In the genomic region with DNA sequence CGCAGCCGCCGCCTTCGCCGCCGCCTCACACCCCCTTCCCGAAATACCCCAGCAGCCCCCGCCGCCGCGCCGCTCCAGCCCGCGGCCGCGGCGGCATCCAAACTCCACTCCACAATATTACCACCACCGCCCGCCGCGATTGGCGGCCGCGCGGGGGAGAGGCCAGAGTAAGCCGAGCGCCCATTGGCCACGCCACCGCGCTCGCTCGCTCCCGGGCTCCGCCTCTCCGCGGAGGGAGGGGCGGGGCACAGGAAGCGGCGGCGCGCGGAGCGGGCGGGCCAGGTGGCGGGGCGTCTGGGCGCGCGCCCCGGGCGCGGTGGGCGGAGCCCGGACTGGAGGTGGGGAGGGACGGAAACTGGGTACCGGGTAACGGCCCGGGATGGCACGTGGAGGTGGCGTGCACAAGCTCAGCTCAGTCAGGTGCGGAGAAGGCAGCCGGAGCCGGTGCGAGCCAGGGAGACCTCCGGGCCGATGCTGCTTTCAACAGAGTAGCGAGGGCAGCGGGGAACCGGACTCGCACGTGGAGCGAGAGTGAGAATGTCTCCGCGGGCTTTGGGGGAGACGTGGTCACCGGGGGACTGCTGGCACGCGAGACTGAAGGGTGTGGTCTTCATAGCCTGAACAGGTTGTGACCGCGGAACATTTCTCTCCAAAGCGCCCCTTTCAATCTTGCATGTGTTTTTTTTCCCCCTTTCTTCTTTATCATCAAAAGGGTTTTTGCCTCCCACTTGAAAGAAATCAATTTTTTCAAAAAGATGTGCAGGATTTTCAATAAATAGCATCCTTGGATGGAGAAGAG, we compare ENCODE assay signal across 8 mouse cellular contexts. TPM values are rescaled to one million over a fixed set of nuclear protein-coding genes. Genes with fewer than 3 reads are reported as not detected.
DNase-seq lines count a peak whose midpoint lies in the region; ATAC-seq and TF ChIP-seq lines count a peak whose summit lies in the region.

A gene (minus strand): TSS at position 81 of the 799 bp plus-strand sequence.

- H3K4me2 ChIP-seq in hindbrain, postnatal 0 days (ENCODE audit: low read depth, low read length): peak within 1 kb of the TSS; percentile 91

- ATAC-seq in common myeloid progenitor, adult 5-6 weeks (replicated peaks; ENCODE audit: low read depth, poor library complexity, severe bottlenecking): peak; percentile 86
- peak; percentile 99 for ATAC-seq in hindbrain, postnatal 0 days
- peak; percentile 98 for ATAC-seq in megakaryocyte, adult 5-6 weeks (ENCODE audit: poor library complexity, severe bottlenecking)

- H3K9me3 ChIP-seq in hindbrain, postnatal 0 days (ENCODE audit: low read length): no peaks in the 10 kb centered on the region

- peak; percentile 98 for DNase-seq in ZHBTc4 (ENCODE audit: low read depth, low spot score)
- peak; percentile 98 for DNase-seq in gastrocnemius, adult 2 months
- DNase-seq in hindbrain, postnatal 0 days (ENCODE audit: low spot score): peak; percentile 99
- peak; percentile 95 for DNase-seq in left cerebral cortex, adult 2 months (ENCODE audit: extremely low spot score in 1 of 2, low spot score in 2 of 2)
- peak; percentile 90 to 91 for DNase-seq in right cerebral cortex, adult 2 months (ENCODE audit: low spot score in 2 of 2)
- DNase-seq in urinary bladder, postnatal 14 days (ENCODE audit: low spot score): peak; percentile 93

- no peak for TF ChIP-seq CTCF in gastrocnemius, adult 2 months (IDR thresholded peaks at IDR 0.05)
- no peak for TF ChIP-seq CTCF in hindbrain, postnatal 0 days (IDR thresholded peaks at IDR 0.05; ENCODE audit: low read depth)
- no peak for TF ChIP-seq CTCF in left cerebral cortex, adult 2 months (IDR thresholded peaks at IDR 0.05)

- H3K36me3 ChIP-seq in hindbrain, postnatal 0 days (ENCODE audit: insufficient read depth, low read length): no peaks in the 10 kb centered on the region

- H3K4me1 ChIP-seq in hindbrain, postnatal 0 days (ENCODE audit: insufficient read depth, low read length): no peaks in the 10 kb centered on the region

- no peaks in the 10 kb centered on the region for H3K27me3 ChIP-seq in hindbrain, postnatal 0 days (ENCODE audit: insufficient read depth, low read length)

- under 1% methylated on average over 65 of the region's 81 CpGs for WGBS in hindbrain, postnatal 0 days

- H3K27ac ChIP-seq in gastrocnemius, adult 2 months: peak within 1 kb of the TSS; percentile 97
- H3K27ac ChIP-seq in hindbrain, postnatal 0 days: peak within 1 kb of the TSS; percentile 86
- peak within 1 kb of the TSS; percentile 89 for H3K27ac ChIP-seq in left cerebral cortex, adult 2 months

- peak within 1 kb of the TSS; percentile 100 for H3K4me3 ChIP-seq in gastrocnemius, adult 2 months
- H3K4me3 ChIP-seq in hindbrain, postnatal 0 days (ENCODE audit: low read length): peak within 1 kb of the TSS; percentile 93
- H3K4me3 ChIP-seq in left cerebral cortex, adult 2 months: peak within 1 kb of the TSS; percentile 97

- intact Hi-C loops in gastrocnemius, adult 2 months (cut with DNase I): loop anchor here (2.0 kb wide), 1 partner anchor 40 kb away; no protein-coding TSS in a partner anchor
- intact Hi-C loops in left cerebral cortex, adult 2 months (cut with DNase I): loop anchor here (1.0 to 2.0 kb wide), 2 partner anchors 27 to 60 kb away; no protein-coding TSS in a partner anchor

- peak within 1 kb of the TSS; percentile 70 for H3K9ac ChIP-seq in hindbrain, postnatal 0 days (replicated peaks; ENCODE audit: low read length)

RNA-seq across cellular contexts. Expression of the gene that starts here (rescaled TPM):
- 102 and 121 TPM in 2 replicates for total RNA-seq in common myeloid progenitor, adult 5-6 weeks (2017)
- 10 to 100 TPM; 41.3 to 51.4 TPM for total RNA-seq in gastrocnemius, adult 2 months (2021)
- total RNA-seq in hindbrain, postnatal 0 days (2014; rRNA removed): 21.9 and 24.9 TPM in 2 replicates
- polyA plus RNA-seq in hindbrain, postnatal 0 days (2015; fragmentation: Nextera tagmentation; extraction: Ambion mirVana): 8.1 and 8.5 TPM in 2 replicates
- total RNA-seq in left cerebral cortex, adult 2 months (2021): 10 to 100 TPM; 47.8 to 51.3 TPM
- total RNA-seq in megakaryocyte, adult 5-6 weeks (2015): 19.8 and 24.2 TPM in 2 replicates
- 35.7 and 42.4 TPM in 2 replicates for total RNA-seq in megakaryocyte, adult 5-6 weeks (2017)

Comparison
In these comparisons a context has a peak if more than half of its experiments do, and no peak if none do; other contexts are left out.
1. Peak in every context shown above with its lines: DNase-seq, ATAC-seq, H3K4me3 ChIP-seq and H3K27ac ChIP-seq.